Mouse (Mus musculus) ES-Bruce4 (cell line): Measurements from ENCODE around the gene Cacnb2.

Source experiments
- CTCF ChIP-seq: IDR thresholded peaks from one replicate; pipeline ENCODE4 v1.8.1; 2011; ENCODE audit warnings: low read depth, low read length
- POLR2A ChIP-seq: IDR thresholded peaks from one replicate; pipeline ENCODE4 v1.8.1; 2011; ENCODE audit warnings: low read length; ENCODE audit not compliant: insufficient read depth

DNA sequence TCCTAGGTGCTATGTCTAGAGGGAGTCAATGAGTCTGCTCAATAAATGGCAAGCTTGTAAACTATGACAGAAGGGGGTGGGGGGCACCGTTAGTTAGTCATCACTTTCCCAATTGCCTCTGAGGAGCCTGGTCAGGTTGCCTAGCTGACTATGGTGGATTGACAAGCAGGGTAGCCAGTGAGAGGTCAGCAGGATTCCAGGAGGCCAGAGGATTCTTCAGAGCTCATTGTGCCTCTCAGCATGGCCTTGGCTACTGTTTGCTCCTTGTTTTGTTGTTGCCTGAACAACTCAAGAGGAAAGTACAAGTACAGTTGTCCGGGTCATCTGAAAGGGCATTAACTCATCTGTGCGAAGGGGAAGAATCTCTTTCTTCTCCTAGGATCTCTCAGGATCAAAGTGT is 300.9 kb downstream of the Cacnb2 start:
- no peak for TF ChIP-seq CTCF
- TF ChIP-seq POLR2A, result no peak
